Mouse (Mus musculus) thymus, postnatal 14 days (tissue): ENCODE data around the gene Mmp11.
A peak's percentile ranks its signal among the peaks of the same experiment; 100 is the strongest.

Experiments
- DNase-seq: peaks from one replicate; pipeline ENCODE4 v3.0.0; 2021

Gene Mmp11

DNA sequence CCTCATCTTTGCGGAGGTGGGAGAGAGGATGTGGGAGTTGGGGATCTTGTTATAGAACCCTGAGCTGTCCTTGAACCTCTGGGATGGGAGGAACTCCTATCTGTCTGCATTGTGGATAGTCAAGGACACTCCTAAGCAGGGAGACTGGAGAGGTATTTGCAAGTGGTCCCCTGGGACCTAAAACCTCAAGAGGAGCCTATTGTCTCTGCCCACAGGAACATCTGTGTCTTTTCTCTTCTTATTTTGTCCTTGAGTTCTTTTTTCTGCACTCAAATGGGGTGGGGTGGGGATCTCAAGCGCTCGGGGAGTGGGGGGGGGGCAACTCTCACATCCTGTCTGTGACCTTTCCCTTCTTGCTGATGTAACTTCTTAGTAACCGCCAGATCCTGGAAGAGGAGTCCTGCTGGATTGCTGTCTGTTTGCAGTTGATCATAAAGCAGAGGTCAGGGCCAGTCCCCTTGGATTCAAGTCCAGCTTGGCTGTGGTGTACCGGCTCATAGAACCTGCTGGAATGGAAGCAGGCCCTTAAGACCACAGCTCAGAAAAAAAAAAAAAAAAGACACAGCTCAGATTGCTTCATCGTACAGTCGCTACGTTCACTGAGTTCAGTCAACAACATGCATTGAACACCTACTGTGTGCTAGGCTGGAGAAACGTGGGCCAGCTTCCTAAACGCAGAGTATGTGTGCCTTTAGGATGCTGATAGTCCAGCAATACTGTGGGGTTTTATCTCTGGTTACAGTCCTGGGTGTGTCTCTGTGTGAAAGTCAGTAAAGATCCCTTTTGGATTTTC is 1.8 kb upstream of the Mmp11 start:
- DNase-seq: no peak

- no peak for DNase-seq
Measured at GRCm38 (mm10) chr10:75936909-75937667, 792 bp upstream of the Mmp11 start.

DNA sequence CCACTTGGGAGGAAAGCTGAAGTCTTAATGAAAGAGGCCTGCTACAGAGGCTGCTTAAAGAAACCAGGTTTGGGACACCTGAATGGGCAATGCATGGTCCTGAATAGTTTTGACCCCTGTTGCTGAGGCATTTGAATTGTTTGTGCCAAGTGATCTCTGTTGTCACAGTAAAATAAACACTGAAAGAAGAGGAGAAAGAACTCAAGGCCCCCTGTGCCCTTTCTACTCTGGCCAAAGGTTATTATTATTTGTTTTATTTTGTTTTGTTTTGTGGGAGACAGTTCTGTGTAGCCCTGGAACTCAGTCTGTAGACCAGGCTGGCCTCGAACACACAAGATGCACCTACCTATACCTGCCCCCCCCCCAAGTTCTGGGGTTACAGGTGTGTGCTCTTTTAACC is 1.3 kb downstream of the Mmp11 start:
- no peak for DNase-seq

DNA sequence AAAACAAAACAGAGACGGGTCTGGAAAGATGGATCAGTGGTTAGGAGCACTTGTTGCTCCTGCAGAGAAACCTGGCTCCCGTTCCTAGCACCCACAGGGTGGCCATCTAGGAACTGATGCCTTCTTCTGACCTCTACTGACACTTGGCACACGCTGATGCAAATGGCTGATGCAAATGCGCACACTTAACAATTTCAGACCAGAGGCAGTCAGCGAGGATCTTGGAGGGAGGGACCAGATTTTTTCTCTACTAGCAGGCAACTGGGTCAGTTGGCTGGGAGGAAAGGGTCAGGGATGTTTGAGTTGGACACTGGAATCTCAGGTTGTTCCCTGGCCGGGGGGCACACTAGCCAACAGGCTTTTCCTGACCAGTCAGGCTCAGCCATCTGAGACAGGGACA is 3.4 kb downstream of the Mmp11 start, which contains the start of gene Chchd10:
TSS of gene Chchd10 (plus strand) at position 240 of the 400 bp plus-strand sequence.
- DNase-seq: no peak

DNA sequence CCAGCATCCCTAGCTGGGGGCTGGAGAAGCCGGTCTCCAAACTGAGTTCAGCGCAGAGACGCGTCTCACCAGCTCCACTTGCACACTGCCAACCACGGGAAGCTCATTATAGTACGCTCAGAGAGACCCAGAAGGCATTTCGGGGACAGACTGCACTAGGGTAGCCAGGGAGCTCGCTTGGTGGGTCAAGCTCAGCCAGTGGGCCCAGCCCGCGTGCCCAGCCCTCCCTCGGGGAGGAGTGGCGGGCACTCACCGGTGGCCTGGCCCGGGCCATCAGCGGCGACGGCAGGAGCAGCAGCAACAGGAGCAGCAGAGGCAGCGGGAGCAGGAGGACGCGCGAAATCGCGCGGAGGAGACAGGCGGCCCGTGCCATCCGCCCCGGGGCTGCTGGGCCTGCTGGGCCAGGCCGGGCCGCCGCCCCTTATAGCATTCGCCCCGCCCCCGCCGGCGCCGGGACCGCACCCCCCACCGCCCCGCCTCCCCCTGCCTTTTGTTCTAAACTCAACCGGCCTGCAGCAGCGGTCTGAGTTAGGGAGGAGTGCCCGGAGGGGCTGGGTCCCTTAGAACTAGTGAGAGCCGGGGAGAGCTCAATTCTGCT is 4.1 kb downstream of the Mmp11 start:
- peak; percentile 47 for DNase-seq

DNA sequence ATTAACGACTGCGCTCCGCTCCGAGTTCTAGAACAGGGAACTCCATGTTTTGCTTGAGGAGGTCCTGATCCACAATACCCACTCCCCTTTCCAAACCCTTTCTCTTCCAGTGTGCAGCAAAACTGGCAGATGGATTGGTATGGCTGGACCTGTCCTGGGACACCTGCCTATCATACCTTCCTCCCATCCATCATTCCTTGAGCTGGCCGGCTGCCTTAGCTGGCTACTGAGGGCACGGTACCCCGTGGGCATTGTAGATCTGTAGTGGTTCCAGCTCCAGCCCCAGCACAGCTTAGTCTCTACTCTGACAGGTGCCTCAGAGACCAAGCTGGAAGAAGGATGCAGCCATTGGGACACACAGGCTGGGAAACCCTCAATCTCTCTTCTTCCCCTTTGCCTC is 5.0 kb downstream of the Mmp11 start:
- no peak for DNase-seq

DNA sequence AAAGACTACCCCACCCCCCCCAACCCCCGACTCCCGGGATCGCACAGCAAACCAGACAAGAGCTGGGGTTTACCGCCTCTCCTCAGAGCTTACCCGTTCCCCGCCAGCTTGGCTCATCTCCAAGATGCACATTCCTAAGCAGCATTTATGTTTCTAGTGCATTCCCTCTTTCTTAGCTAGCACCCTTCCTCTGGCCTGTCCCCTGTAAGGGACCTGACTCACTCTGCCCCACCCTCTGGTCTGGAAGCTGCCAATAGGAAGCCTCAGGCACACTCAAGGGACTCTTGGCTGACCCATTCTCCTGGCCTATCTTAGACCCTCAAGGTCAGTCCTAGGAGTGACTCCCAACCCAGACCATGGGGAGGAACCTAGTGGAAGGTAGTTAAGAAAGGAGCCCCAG is 6.0 kb downstream of the Mmp11 start:
- no peak for DNase-seq

DNA sequence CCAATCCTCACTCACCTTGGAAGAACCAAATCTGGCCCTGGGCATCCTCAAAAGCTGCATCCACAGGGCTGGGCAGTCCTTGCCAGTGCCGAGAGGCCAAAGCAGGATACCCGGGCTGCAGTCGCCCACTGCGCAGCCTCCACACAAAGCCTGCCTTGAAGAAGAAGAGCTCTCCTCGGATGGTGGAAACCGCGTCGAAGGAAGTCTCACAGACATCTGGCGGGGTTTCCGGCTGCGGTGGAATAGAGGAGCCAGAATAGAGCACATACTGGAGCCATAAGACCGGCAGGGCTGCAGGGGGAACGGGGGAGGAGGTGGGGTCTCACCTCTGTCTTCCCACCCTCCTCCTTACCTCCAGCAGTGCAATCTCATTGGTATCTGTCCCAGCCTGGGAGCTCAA is 9.9 kb downstream of the Mmp11 start:
- DNase-seq: peak; percentile 44

- DNase-seq: no peak
Measured at GRCm38 (mm10) chr10:75924324-75924723, 12.0 kb downstream of the Mmp11 start.

GRCm38 (mm10) chr10:75921726-75922560 is 14.4 kb downstream of the Mmp11 start:
- DNase-seq: no peak

DNA sequence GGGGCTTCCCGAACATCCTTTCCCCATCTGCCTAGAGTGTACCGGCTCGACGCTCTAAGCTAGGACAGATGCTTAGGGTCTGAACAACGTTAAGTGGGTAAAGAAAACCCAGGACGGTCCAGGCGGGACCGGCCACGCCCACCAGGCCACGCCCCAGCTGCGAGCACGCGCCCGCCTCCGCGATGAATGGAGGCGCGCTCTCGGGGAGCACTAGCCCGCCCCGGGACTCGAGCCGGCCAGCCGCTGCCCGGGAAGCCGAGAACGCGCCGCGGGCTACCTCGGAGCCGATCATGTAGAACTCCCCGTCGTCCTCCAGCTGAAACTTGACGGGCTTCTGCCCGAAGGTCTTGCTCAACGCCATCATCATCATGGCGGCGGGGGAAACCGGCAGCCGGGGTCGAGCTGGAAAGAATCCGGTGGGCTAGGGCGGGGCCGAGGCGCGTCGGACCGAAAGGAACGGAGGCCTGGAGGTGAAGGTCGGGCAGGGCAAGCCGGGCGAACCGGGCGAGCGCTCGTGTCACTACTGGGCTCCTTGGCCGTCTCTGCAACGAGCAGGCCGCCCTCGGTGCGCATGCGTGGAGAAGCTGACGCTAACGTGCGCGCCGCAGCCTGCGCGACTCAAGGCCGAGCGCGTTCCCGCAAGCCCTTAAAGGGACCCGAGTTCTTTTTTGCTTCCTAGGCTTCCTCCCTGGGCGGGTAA is 15.1 kb downstream of the Mmp11 start, which contains the start of gene Smarcb1:
TSS of gene Smarcb1 (minus strand) at position 592 of the 700 bp plus-strand sequence.
- peak; percentile 95 for DNase-seq

DNA sequence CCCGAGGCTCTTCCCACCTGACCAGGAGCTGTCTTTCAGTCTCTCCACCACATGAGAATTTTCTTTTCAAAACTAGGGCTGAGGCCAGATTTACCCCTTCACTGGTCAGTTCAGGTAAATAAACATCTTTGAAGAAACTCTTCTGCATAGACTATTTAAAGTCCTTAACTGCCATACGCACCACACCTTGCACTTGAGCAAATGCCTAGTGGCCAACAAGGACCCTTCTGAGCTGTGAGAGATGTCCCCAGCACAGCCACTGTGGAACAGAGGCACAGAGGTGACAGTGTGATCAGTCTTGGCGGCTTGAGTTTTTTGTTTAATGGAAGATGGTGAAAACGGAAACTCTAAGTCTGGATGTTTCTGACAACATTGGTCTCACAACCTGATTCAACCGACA is 17.3 kb downstream of the Mmp11 start:
- DNase-seq: no peak

- DNase-seq: no peak
Measured at GRCm38 (mm10) chr10:75916840-75917239, 19.5 kb downstream of the Mmp11 start.

- no peak for DNase-seq
Measured at GRCm38 (mm10) chr10:75915557-75915956, 20.7 kb downstream of the Mmp11 start.

GRCm38 (mm10) chr10:75913013-75913589 is 23.2 kb downstream of the Mmp11 start:
- DNase-seq: no peak

DNA sequence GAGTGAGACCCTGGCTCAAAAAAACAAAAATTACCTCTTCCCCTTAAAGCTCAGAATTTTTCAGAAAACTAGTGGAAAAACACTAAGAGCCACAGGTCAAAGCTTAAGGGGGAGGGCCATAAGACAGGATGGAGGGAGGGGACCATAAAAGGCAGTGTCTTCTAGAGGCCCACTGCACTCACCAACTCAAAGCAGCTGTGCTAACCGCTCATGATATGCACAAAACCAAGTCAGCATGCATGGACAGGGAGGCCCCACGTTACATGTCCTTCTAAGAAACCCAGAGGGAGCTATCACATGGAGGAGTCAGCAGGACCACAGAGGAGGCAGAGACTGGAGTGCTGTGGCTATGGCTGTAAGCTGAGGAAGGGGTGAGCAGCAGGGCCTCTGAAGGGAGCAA is 25.6 kb downstream of the Mmp11 start:
- no peak for DNase-seq

DNA sequence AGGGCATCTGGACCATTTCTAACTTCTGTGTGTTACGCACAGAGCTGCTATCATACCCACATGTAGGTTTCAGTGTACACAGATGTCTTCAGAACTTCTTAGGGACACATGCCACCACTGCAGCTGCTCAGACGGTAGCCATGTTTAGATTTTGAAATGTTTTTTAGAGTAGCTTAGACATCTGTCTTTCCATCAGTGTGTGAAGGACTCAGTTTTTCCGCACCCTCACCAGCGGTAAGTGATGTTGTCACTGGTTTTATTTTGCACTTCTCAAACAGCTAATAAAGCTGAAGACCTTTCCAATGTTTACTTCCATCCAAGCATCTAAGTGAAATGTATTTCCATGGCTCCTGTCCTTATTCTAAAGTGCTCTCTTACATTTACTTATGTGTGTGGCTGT is 29.4 kb downstream of the Mmp11 start:
- DNase-seq: no peak

DNA sequence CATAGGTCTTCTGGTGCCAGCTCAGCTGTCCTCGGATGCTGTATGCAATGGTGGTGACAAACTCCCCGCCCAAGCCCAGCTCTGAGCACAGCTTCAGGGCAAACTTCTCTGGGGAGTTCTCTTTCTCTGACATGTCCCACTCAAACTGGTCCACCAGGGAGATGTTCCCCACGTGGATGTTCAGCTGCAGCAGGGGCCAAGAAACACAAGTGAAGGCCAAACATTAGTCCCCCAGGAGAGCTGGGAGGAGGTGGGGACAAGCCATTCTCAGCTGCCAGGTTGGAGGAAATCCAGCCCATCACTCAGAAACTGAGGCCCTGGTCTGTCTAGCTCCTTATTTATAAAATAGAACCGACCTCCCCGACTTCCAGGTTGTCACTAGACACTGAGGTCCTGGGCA is 31.9 kb downstream of the Mmp11 start:
- DNase-seq: no peak

DNA sequence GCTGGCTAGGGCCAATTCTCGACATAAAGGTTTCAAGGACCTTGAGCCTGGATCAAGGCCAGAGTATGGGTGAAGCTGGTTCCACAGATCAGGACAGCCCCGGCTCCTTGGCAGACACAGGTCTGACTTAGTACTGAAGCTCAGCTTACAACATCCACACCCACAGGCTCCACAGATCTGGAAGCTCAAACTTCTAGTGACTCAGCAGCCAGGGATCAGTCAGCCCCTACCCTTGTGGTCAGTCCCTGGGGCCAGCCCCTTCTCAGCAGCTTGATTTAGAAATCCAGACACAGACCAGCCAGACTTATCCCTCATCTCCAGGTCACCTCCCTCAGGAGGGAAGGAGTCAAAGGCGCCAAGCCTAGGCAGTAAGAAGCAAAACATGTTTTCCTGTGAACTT is 37.5 kb downstream of the Mmp11 start:
- DNase-seq: no peak

DNA sequence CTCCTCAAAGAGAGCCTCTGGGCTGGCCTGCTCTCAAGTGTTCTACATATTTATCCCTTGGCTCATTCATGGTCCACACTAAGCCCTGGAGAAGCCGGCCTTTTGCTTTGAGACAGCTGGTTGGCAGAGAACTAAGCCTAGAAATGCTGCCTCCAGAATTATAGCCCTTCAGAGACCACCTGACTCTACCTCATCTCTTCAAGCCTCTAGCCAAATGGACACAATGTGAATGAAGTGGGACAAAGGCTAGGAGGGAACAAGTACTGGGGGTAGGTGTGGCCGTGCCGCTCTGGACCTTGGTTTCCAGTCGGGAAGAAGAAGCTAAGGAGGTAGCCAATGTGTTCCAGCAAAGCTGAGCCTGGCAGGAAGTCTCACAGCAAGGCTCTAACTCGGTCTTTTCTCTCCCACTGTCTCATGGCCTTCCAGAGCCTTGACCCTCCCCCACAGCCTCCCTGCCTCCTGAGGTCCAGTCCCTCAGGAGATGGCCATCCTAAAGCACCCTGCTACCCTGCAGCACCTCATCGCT is 38.2 kb downstream of the Mmp11 start:
- no peak for DNase-seq

- DNase-seq: peak; percentile 45
Measured at GRCm38 (mm10) chr10:75897373-75897772, 38.9 kb downstream of the Mmp11 start.

DNA sequence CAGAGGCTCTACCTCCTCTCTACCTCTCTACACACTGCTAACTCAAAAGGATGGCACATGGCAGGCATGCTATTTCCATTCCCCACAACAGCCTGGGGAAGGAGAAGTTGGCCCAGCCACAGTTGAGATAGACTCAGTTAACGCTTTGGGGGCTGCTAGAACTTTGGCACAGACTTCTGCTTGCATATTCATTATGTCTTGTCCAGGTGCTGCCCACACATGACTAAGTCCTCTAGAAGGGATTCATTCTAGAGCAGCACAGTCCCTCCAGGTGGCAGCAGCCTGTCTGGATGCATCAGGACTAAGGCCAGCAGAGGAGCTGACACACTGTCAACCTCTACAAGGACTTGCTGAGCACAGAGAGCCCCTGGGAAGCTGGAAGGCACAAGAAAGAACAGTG is 40.1 kb downstream of the Mmp11 start:
- DNase-seq: no peak
